Mouse (Mus musculus) ES-CJ7 (cell line): ENCODE measurements around the gene Ryr2.

ENCODE experiments used
- DNase-seq: peaks from one replicate; pipeline ENCODE4 v3.0.0; 2011; ENCODE audit warnings: low read depth, low spot score

Gene Ryr2

GRCm38 (mm10) chr13:11941724-11942123 lies 165.0 kb downstream of the Ryr2 start:
- DNase-seq, result no peak

GRCm38 (mm10) chr13:11934297-11935060 lies 172.3 kb downstream of the Ryr2 start:
- peak; percentile 82 for DNase-seq

GRCm38 (mm10) chr13:11933334-11933733 lies 173.4 kb downstream of the Ryr2 start:
- DNase-seq, result peak; percentile 81

GRCm38 (mm10) chr13:11928709-11929108 lies 178.0 kb downstream of the Ryr2 start:
- no peak for DNase-seq

GRCm38 (mm10) chr13:11927727-11928126 lies 179.0 kb downstream of the Ryr2 start:
- peak; percentile 87 for DNase-seq

- no peak for DNase-seq
Observed at GRCm38 (mm10) chr13:11926720-11927500, 179.8 kb downstream of the Ryr2 start.

- no peak for DNase-seq
Observed at GRCm38 (mm10) chr13:11926215-11926614, 180.5 kb downstream of the Ryr2 start.

- DNase-seq, result no peak
Observed at GRCm38 (mm10) chr13:11924732-11925131, 182.0 kb downstream of the Ryr2 start.

GRCm38 (mm10) chr13:11920495-11920894 lies 186.2 kb downstream of the Ryr2 start:
- no peak for DNase-seq

- DNase-seq, result no peak
Observed at GRCm38 (mm10) chr13:11919448-11919847, 187.3 kb downstream of the Ryr2 start.

GRCm38 (mm10) chr13:11915619-11916018 lies 191.1 kb downstream of the Ryr2 start:
- no peak for DNase-seq

GRCm38 (mm10) chr13:11914682-11915081 lies 192.1 kb downstream of the Ryr2 start:
- no peak for DNase-seq

GRCm38 (mm10) chr13:11912208-11912607 lies 194.5 kb downstream of the Ryr2 start:
- peak; percentile 77 for DNase-seq

- peak; percentile 30 for DNase-seq
Observed at GRCm38 (mm10) chr13:11908123-11908522, 198.6 kb downstream of the Ryr2 start.

GRCm38 (mm10) chr13:11905126-11905525 lies 201.6 kb downstream of the Ryr2 start:
- no peak for DNase-seq

GRCm38 (mm10) chr13:11903272-11903671 lies 203.5 kb downstream of the Ryr2 start:
- no peak for DNase-seq

GRCm38 (mm10) chr13:11902856-11903255 lies 203.9 kb downstream of the Ryr2 start:
- DNase-seq, result no peak

GRCm38 (mm10) chr13:11900631-11901030 lies 206.1 kb downstream of the Ryr2 start:
- no peak for DNase-seq

- DNase-seq, result no peak
Observed at GRCm38 (mm10) chr13:11895631-11896030, 211.1 kb downstream of the Ryr2 start.

- DNase-seq, result no peak
Observed at GRCm38 (mm10) chr13:11891739-11892138, 215.0 kb downstream of the Ryr2 start.

GRCm38 (mm10) chr13:11891115-11891514 lies 215.6 kb downstream of the Ryr2 start:
- no peak for DNase-seq

- DNase-seq, result no peak
Observed at GRCm38 (mm10) chr13:11884175-11884574, 222.6 kb downstream of the Ryr2 start.

- DNase-seq, result no peak
Observed at GRCm38 (mm10) chr13:11882359-11882758, 224.4 kb downstream of the Ryr2 start.
